Mouse (Mus musculus): ENCODE results near the gene Zswim5.

Zswim5 gene

GRCm38 (mm10) chr4:117005611-117006400 lies 128.6 kb downstream of the Zswim5 start:
- no peak for DNase-seq

- DNase-seq, result no peak
Measured at GRCm38 (mm10) chr4:117007058-117007457, 129.9 kb downstream of the Zswim5 start.

- no peak for DNase-seq
Measured at GRCm38 (mm10) chr4:117010231-117010630, 133.1 kb downstream of the Zswim5 start.

GRCm38 (mm10) chr4:117013596-117013995 lies 136.4 kb downstream of the Zswim5 start:
- no peak for DNase-seq

DNA sequence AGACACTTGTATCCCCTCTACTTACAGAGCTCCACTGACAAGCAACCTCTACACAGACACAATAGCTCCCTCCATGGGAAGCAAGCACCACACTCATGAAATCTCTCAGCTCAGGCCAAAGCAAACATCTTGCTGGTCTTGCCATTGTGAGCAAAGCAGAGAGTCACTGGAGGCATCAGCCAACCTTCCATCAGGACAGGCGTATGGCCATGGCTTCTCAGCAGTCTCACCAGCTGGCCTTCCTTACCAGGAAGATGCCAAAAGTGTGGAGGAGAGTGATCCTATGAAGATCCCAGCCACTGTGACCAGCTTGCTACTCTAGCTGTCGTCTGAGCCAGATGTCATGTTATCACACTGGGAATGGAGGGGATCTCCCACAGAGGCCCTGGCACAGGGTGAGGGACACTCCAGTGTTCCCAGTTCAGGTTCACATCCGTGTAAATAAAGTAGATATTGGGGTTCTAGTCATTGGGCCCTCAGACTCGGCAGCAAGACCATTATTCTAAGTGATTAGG lies 137.8 kb downstream of the Zswim5 start:
- DNase-seq, result peak in 1 of 2 experiments; percentile 32

GRCm38 (mm10) chr4:117017738-117018137 lies 140.6 kb downstream of the Zswim5 start:
- no peak for DNase-seq

DNA sequence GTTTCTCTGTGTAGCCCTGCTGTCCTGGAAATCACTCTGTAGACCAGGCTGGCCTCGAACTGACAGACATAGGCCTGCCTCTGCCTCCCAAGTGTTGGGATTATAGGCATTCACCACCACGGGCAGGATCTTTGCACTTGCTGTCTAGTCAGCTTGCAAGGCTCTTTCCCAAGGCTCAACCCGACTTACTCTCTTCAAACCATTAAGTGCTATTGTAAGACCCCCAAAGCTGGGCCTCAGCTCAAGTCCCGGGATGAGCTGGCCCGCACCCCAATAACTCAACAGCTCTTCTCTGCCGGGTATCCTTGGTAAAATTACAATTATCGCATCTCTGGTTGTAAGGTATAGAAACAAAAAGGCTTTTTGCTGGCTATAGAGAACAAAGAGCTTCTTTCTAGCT lies 141.2 kb downstream of the Zswim5 start:
- DNase-seq, result no peak

- DNase-seq, result peak; percentile 92 to 93
Measured at GRCm38 (mm10) chr4:117019206-117020134, 142.3 kb downstream of the Zswim5 start, which contains the start of gene Eif2b3. Eif2b3 (plus strand) TSS chr4:117019402.

- DNase-seq, result no peak
Measured at GRCm38 (mm10) chr4:117023469-117023868, 146.3 kb downstream of the Zswim5 start.

DNA sequence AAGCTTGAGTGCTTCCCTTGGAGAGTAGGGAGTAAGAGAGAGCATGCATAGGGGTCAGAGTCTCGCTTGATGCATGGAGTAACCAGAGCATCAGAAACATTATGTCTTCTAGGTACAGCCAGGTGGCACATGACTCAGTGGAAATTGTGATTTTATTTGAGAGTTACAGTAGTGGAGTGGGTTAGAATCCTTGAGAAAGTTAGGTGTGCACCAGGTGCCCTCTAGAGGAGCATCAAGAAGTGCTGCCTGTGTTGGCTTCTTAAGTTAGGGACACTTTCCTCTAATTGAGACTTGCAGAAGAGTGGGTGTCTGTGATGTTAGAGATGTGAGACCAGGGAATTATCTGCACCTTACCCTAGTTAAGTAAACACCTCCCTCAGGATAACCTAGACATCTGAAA lies 153.9 kb downstream of the Zswim5 start:
- no peak for DNase-seq

Data from cerebellum, postnatal 14 days (tissue).